Mouse (Mus musculus): Measurements from ENCODE around the gene Cd151. TPM values are rescaled to one million over a fixed set of nuclear protein-coding genes. Genes with fewer than 3 reads are reported as not detected.
A peak's percentile ranks its signal among the peaks of the same experiment; 100 is the strongest.

The Cd151 gene
- polyA plus RNA-seq, 1 experiment: not detected

DNA sequence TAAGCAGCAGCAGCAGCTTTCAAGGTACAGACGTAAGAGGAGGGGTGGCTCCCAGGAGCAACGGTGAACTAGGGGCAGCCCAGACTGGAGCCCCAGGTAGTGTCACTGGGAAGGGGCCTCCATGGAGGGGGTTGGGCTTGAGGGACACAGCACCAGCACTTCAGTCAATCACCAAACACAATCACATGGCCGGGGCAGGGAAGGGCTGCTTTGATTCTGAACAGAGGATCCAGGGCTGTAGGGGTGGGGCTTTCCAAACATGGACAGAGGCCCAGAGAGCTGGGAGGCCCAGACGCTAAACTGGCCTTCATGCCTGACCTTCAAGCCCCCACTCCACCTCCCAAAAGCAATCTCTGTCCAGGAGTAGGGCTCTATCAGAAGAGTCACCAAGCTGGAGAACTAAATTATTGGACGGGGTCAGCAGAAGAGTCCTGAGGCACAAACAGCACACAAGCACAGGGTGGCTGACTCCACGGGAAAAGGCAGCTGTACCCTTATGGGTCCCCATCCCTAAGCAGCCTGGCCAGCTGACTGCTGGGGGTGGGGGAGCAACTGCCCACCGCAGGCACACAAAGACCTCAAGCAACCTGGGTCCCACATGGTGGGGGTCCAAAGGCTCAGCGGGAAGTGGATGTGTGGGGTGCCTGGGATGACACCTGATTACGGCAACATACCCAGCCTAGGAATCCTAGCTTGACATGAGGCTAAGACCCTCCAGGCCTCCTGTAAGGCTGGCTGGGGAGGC lies 37.2 kb upstream of the Cd151 start:
- 60% methylated on average over 9 of the region's 9 CpGs for WGBS

DNA sequence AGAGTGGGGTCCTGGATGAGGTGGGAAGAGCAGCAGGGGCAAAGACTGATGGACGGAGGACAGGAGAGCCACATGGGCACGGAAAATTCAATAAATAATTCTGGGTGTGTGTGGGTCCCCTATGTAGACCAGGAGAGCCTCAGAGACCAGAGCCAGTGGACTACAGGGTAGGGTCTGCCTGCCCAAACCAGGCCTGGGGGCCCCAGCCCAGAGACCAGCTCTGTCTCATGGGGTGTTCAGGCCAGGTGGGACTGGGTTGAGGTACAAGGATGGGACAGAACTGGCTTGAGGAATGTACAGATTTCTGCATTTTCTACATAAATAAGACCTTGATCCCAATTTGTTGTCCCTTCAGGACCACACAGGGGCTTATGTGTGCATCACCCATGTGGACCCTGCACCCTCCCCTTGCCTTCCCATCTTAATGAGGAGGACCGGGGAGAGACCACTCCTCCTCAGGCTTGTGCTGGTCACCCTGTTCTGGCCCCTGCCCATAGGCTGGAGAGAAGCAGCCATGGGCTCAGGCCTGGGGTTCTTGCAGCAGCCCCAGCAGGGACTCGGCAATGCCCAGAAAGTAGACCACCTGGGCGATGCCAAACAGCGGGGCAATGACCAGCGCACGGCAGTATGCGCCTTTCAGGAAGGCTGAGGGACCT lies 36.5 kb upstream of the Cd151 start:
- Histone ChIP-seq H3K27ac (ENCODE audit: insufficient read depth, low read depth, low read length) (no peak overlapping the region), H3K4me3 (ENCODE audit: insufficient read depth, low read depth, low read length) (no peak overlapping the region), H3K4me1 (ENCODE audit: control insufficient read depth, insufficient read depth, low read length) (peaks cover 47% of the 10 kb centered on the region)
- 93% methylated on average over 9 of the region's 9 CpGs for WGBS
- TF ChIP-seq CTCF (IDR thresholded peaks at IDR 0.05; ENCODE audit: insufficient read depth, low read depth, low read length) (no peak), POLR2A (IDR thresholded peaks at IDR 0.05; ENCODE audit: insufficient read depth, low read depth, low read length) (no peak)

More for the DNA sequence above, 37.2 kb upstream of the Cd151 start:
- Histone ChIP-seq H3K4me1 (ENCODE audit: control insufficient read depth, insufficient read depth, low read length) (peaks cover 42% of the 10 kb centered on the region), H3K4me3 (ENCODE audit: insufficient read depth, low read depth, low read length) (no peak overlapping the region), H3K27ac (ENCODE audit: insufficient read depth, low read depth, low read length) (no peak overlapping the region)
- TF ChIP-seq POLR2A (IDR thresholded peaks at IDR 0.05; ENCODE audit: insufficient read depth, low read depth, low read length) (no peak), CTCF (IDR thresholded peaks at IDR 0.05; ENCODE audit: insufficient read depth, low read depth, low read length) (no peak)

DNA sequence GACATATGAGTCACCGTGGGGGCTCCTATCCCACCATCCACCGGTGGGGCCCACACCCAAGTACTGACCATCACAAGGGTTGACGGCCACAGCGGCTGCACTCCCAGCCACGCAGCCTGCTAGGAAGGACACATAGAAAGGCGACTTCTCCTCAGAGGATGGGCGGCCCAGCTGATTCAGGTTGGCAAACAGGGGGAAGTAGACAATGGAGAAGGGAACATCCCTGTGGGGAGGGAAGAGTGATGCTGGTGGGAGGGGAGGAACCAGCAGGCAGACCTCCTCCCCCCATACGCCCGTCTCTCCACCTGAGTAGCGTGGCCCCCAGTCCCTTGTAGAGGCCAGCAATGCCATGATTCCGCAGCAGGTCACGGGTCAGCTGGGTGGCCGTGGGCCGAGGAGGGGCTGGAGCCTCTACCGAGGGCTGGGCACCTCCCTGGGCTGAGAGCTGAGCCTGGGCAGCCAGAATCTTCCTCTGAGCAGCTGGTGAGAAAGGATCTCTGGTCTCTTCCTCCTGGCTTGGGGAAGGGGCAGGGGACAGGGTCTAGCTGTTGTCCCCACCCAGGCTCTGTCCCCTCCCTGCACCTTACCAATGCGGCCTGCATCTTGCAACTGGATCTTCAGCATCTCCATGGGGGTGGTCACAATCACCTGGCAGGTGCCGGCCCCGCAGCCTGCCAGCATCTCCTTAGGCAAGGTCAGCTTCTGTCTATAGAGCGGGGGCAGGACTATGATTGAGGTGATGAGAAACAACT lies 35.6 kb upstream of the Cd151 start:
- 92% methylated on average over 19 of the region's 19 CpGs for WGBS
- Histone ChIP-seq H3K4me3 (ENCODE audit: insufficient read depth, low read depth, low read length) (no peak overlapping the region), H3K27ac (ENCODE audit: insufficient read depth, low read depth, low read length) (no peak overlapping the region), H3K4me1 (ENCODE audit: control insufficient read depth, insufficient read depth, low read length) (peaks cover 51% of the 10 kb centered on the region)
- TF ChIP-seq CTCF (IDR thresholded peaks at IDR 0.05; ENCODE audit: insufficient read depth, low read depth, low read length) (no peak), POLR2A (IDR thresholded peaks at IDR 0.05; ENCODE audit: insufficient read depth, low read depth, low read length) (no peak)

DNA sequence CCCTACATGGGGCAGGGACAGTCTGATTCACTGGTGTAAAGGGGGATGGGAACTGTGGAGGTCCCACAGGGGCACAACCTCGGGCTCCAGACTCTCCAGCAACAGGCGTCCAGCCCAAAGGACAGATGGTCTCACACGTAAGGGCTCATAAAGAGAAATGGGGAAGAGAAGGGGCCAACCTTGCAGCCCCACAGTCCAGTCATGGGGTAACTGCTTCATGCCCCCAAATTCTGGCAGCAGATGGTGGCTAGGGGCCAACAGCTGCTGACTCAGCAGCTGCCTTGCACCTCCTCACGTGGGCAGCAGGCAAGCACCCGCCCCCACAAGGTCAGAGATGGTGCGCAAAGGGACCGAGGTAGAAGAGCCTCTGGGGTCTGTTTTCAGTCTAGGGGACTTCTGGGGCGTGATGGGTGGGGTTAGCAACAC lies 35.0 kb upstream of the Cd151 start:
- Histone ChIP-seq H3K4me3 (ENCODE audit: insufficient read depth, low read depth, low read length) (no peak overlapping the region), H3K4me1 (ENCODE audit: control insufficient read depth, insufficient read depth, low read length) (peaks cover 56% of the 10 kb centered on the region), H3K27ac (ENCODE audit: insufficient read depth, low read depth, low read length) (no peak overlapping the region)
- TF ChIP-seq CTCF (IDR thresholded peaks at IDR 0.05; ENCODE audit: insufficient read depth, low read depth, low read length) (no peak), POLR2A (IDR thresholded peaks at IDR 0.05; ENCODE audit: insufficient read depth, low read depth, low read length) (no peak)
- WGBS: 75% methylated on average over 8 of the region's 8 CpGs

DNA sequence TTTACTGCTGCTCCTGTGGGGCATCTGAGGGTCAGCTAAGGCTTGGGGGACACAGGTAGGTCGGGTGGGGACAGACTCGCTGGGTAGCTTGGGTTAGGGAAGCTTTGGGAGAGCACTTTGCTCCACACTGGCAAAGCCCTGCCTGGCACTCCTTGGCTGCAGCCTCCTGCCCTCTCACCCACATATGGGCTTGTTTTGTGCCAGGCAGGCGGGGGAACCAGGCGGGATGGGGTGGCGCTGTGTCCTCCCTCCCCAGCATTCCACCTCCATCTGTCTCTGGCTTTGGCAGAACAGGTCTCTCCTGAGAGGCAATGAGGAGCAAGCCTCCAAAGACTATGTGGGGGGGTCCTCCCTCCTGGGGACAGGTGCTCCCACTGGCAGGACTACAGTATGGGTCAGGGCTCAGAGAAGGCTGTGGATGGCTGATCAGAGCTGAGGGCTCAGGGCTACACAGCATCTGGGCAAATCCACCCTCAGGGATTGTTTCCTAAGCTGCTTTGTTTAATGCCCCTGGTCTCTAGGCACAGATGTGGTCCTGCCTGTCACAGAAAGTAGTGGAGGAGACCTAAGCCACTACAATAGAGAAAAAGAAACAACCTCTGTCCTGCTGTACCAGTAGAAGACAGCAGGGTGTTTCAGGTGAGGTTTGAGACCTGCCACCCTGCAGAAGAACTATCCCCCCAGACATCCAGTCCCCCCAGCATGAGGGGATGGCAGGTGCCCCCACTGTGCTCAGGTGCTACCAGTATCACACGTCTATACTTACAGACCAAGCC lies 34.3 kb upstream of the Cd151 start:
- 83% methylated on average over 6 of the region's 6 CpGs for WGBS
- Histone ChIP-seq H3K4me3 (ENCODE audit: insufficient read depth, low read depth, low read length) (no peak overlapping the region), H3K27ac (ENCODE audit: insufficient read depth, low read depth, low read length) (no peak overlapping the region), H3K4me1 (ENCODE audit: control insufficient read depth, insufficient read depth, low read length) (peaks cover 51% of the 10 kb centered on the region)
- TF ChIP-seq CTCF (IDR thresholded peaks at IDR 0.05; ENCODE audit: insufficient read depth, low read depth, low read length) (no peak), POLR2A (IDR thresholded peaks at IDR 0.05; ENCODE audit: insufficient read depth, low read depth, low read length) (no peak)

DNA sequence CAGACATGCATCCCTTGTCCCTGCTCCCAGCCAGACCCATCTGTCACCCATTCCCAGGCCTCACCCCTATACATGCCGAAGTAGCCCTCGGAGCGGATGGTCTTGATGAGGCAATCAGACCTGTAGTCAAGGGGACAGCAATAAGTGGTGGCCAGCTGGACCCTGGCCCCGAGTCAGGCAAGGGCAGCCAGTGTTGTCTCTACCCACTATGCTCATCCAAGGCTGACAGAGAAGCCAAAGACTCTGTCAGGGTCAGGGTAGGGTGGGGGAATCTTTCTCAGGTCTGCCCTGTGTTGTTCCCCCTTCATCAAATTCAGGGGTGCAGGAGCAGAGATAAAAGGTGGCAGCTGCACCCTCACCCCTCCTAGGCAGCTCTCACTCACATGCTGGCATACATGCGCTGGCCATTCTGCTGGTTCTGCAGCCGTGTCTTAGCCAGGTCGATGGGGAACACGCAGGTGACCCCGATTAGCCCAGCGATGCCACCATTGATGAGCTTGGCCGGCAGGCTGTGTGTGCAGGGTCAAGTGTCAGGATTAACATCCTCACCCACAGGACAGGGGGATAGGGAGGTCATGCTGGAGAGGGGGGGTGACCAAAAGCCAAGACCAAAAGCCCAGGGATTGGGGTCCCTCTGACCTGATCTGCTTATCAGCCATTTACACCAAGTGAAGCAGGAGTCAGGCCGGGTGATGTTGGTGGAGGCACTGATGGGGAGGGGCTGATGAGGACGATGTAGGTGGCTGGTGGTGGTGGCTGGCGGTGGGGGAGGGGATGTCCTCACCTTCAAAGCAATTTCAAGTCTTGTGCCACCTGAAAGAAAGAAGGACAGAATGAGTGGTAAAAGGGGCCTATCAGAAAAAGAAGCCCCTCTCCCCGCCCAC lies 33.4 kb upstream of the Cd151 start:
- Histone ChIP-seq H3K27ac (ENCODE audit: insufficient read depth, low read depth, low read length) (peak overlapping the region; percentile 19; the same call in 1 of the 2 replicates), H3K4me3 (ENCODE audit: insufficient read depth, low read depth, low read length) (peak overlapping the region; percentile 66), H3K4me1 (ENCODE audit: control insufficient read depth, insufficient read depth, low read length) (peaks cover 45% of the 10 kb centered on the region)
- TF ChIP-seq POLR2A (IDR thresholded peaks at IDR 0.05; ENCODE audit: insufficient read depth, low read depth, low read length) (no peak), CTCF (IDR thresholded peaks at IDR 0.05; ENCODE audit: insufficient read depth, low read depth, low read length) (no peak)
- WGBS: 64% methylated on average over 15 of the region's 15 CpGs

DNA sequence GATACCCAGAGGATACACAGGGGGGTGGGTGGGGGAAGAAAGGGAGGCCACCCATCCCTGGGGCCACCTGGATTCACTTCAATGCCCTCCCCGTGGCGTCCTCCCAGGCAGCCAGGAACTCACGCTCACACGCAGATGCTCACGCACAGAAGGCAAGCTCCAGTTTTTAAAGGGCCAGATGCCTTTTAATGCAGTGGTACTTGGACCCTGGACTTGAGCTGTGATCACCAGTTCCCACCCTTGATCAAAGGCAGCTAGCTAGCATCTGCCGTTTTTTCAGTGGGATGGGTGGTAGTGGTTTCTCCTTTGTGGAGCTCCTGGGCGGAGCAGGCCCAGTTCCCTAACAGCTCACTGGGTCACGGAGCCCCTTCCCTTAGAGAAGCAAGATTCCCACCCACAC lies 32.7 kb upstream of the Cd151 start:
- 7% methylated on average over 8 of the region's 8 CpGs for WGBS
- peak overlapping the region; percentile 86 for H3K27ac ChIP-seq (ENCODE audit: insufficient read depth, low read depth, low read length)
- H3K4me1 ChIP-seq (ENCODE audit: control insufficient read depth, insufficient read depth, low read length): peaks cover 44% of the 10 kb centered on the region
- peak overlapping the region; percentile 66 for H3K4me3 ChIP-seq (ENCODE audit: insufficient read depth, low read depth, low read length)
- TF ChIP-seq POLR2A (IDR thresholded peaks at IDR 0.05; ENCODE audit: insufficient read depth, low read depth, low read length) (0 out of 2 replicates have a peak, but pooled peaks have one; percentile 33), CTCF (IDR thresholded peaks at IDR 0.05; ENCODE audit: insufficient read depth, low read depth, low read length) (no peak)

All from olfactory bulb, adult 2 months (tissue).